Mouse (Mus musculus): ENCODE measurements around the gene Gm17677.

Gene Gm17677

GRCm38 (mm10) chr9:35740749-35741148, at the start of gene Gm17677:
Gm17677 (plus strand) TSS chr9:35741049.
- DNase-seq (ENCODE audit: low spot score), result no peak

- DNase-seq (ENCODE audit: low spot score), result no peak
Observed at GRCm38 (mm10) chr9:35691924-35692323, 48.9 kb upstream of the Gm17677 start.

GRCm38 (mm10) chr9:35707265-35707664, 33.6 kb upstream of the Gm17677 start:
- no peak for DNase-seq (ENCODE audit: low spot score)

- no peak for DNase-seq (ENCODE audit: low spot score)
Observed at GRCm38 (mm10) chr9:35756843-35757242, 16.0 kb downstream of the Gm17677 start.

GRCm38 (mm10) chr9:35778009-35778408, 37.2 kb downstream of the Gm17677 start, which contains the start of gene Gm17727:
Gm17727 (minus strand) TSS chr9:35778109.
- no peak for DNase-seq (ENCODE audit: low spot score)

GRCm38 (mm10) chr9:35790001-35790400, 49.2 kb downstream of the Gm17677 start, which contains the start of the genes Gm27235 and D730048I06Rik:
Gm27235 (minus strand) TSS chr9:35790101.
D730048I06Rik (minus strand) TSS chr9:35790112.
- no peak for DNase-seq (ENCODE audit: low spot score)
